Mouse (Mus musculus) forebrain, embryonic 12.5 days (tissue): Measurements from ENCODE around the gene Npy4r. TPM values are rescaled to one million over a fixed set of nuclear protein-coding genes. Genes with fewer than 3 reads are reported as not detected.

Source experiments
- ATAC-seq: fragments of 200-750 bp; cut with Nextera tagmentation; 2 replicates; pipeline ENCODE4 v1.8.0; 2017; ENCODE audit warnings: moderate TSS enrichment; ENCODE audit not compliant: low FRiP score
- H3K27ac ChIP-seq: fragments of 300-500 bp; sonication (generic); 2 replicates; pipeline ENCODE4 v1.5.1; 2016; ENCODE audit warnings: mild to moderate bottlenecking
- H3K27me3 ChIP-seq: fragments of 300-500 bp; sonication (generic); 2 replicates; pipeline ENCODE4 v1.6.1; 2016; ENCODE audit warnings: mild to moderate bottlenecking
- H3K36me3 ChIP-seq: fragments of 300-500 bp; sonication (generic); replicated peaks from 2 replicates; pipeline ENCODE4 v1.6.1; 2016; ENCODE audit warnings: mild to moderate bottlenecking
- H3K4me1 ChIP-seq: fragments of 300-500 bp; sonication (generic); 2 replicates; pipeline ENCODE4 v1.6.1; 2016
- H3K4me2 ChIP-seq: fragments of 300-500 bp; sonication (generic); 2 replicates; pipeline ENCODE4 v1.6.1; 2016; ENCODE audit warnings: mild to moderate bottlenecking, moderate library complexity
- H3K4me3 ChIP-seq: fragments of 300-500 bp; sonication (generic); replicated peaks from 2 replicates; pipeline ENCODE4 v1.5.1; 2016; ENCODE audit warnings: mild to moderate bottlenecking
- H3K9ac ChIP-seq: fragments of 300-500 bp; sonication (generic); 2 replicates; pipeline ENCODE4 v1.6.1; 2016; ENCODE audit warnings: mild to moderate bottlenecking
- H3K9me3 ChIP-seq: fragments of 300-500 bp; sonication (generic); 2 replicates; pipeline ENCODE4 v1.6.1; 2016
- WGBS: fragments of 180-500 bp; shearing (Covaris S2); methylation state at CpG from one replicate; pipeline ENCODE4 v1.1.7; 2016; 5-methylcytosine and 5-hydroxymethylcytosine counted together
- polyA plus RNA-seq: library from polyadenylated mRNA; unstranded; fragments of >200 nt; fragmentation: Nextera tagmentation; extraction: Ambion mirVana; gene quantifications from 2 replicates; pipeline ENCODE4 v1.2.1, GENCODE M21; 2016

Npy4r gene
- polyA plus RNA-seq, 1 experiment from 2014 or later, result not detected

DNA sequence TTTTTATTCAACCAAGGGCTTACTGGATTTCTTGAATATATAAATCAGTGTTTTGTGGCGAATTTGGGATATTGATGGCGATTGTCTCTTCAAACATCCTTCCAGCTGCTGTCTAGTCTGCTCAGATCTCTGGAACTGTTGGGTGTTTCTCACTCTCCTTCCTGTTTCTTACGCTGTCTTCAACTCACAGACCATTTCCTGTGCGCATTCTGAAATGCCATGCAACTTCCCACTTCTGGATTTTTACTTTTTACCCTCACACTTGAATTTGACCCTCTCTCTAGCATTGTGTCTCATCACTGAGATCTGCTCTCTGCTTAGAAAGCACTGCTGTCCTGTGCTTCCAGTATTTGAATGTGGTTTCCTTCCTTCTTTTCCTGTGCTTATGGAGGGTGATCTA lies 44.7 kb downstream of the Npy4r start:
- Histone ChIP-seq H3K4me1 (no peaks in the 10 kb centered on the region), H3K9ac (no peak overlapping the region), H3K9me3 (no peaks in the 10 kb centered on the region), H3K27ac (no peak overlapping the region), H3K4me3 (no peak overlapping the region), H3K27me3 (no peaks in the 10 kb centered on the region), H3K4me2 (no peak overlapping the region), H3K36me3 (no peaks in the 10 kb centered on the region)
- 88% methylated on average over 4 of the region's 4 CpGs for WGBS
- ATAC-seq, result no peak

DNA sequence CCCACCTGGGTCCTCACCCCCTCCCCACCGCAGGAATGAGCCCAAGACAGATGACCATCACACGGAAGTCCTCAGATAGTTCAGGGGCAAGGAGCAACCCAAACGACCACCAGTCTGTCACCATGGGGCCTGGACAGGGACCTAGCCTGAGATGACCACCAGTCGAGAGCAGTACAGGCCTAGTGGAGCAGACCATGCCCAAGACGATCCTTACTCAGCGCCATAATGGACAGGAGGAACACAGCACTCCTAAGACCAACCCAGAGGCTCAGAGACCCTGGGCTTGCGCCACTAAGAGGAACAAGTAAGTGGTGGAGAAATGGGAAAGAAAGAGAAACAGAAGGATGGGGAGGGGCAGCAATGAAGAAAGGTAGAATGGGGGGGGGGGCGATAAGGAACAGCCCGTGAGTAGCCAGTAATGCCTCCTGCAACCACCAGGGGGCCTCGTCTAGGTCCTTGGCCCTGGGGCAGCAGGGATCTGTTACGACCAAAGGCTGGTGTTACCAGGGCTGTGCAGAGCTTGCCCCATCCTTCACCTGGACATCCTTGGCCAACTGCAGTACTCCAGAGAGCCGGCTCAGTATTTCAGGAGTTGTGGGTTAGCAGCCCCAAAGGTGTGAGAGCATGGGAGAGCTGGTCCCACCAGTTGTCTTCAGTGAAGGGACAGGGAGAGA lies 45.8 kb downstream of the Npy4r start:
- H3K27ac ChIP-seq, result no peak overlapping the region

DNA sequence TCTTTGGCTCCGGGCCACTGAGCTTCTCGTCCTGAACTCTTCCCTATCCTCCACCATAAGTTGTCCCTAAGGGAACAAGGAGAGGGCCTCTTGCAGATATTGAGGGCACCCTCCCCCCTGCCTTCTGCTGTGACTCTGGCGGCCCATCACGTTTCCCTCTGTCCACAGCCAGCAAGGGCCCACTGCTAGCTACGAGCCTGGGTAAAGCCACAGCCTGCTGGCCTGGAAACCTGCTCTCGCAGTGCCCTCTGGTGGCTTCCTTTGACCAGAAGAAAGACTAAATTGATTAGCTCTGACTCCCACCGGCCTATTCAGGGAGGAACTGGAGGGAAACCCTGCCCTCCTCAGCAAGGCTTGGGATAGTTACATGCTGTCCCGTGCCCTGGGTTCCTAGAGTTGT lies 47.4 kb downstream of the Npy4r start:
- Histone ChIP-seq H3K27ac (no peak overlapping the region), H3K4me3 (no peak overlapping the region), H3K4me2 (no peak overlapping the region), H3K27me3 (no peaks in the 10 kb centered on the region), H3K9ac (no peak overlapping the region), H3K4me1 (no peaks in the 10 kb centered on the region), H3K36me3 (no peaks in the 10 kb centered on the region), H3K9me3 (no peaks in the 10 kb centered on the region)
- no peak for ATAC-seq
- WGBS, result 29% methylated on average over 8 of the region's 8 CpGs

More for the DNA sequence above, 45.8 kb downstream of the Npy4r start:
- no peak for ATAC-seq
- Histone ChIP-seq H3K27me3 (no peaks in the 10 kb centered on the region), H3K4me2 (no peak overlapping the region), H3K9me3 (no peaks in the 10 kb centered on the region), H3K4me3 (no peak overlapping the region), H3K9ac (no peak overlapping the region), H3K36me3 (no peaks in the 10 kb centered on the region), H3K4me1 (no peaks in the 10 kb centered on the region)
- 64% methylated on average over 11 of the region's 12 CpGs for WGBS

DNA sequence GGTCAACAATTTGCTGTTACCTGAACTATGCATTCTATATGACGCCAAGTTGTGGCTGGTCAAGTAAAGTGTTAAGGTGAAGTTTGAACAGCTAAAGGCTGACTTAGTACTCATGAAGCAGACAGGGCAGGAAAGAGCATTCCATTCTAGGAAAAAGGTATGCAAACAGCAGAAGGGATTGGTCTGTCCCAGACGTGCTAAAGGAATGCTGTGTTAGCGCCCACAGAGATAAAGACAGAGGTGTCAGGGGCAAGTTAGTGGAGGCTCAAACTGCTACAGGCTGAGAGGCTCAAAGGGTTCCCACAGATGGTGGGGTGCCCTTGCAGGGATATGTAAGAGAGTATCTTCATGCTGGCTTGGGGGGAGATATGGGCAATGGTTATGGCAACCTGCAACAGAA lies 48.4 kb downstream of the Npy4r start:
- ATAC-seq, result no peak
- H3K4me1 ChIP-seq, result no peaks in the 10 kb centered on the region
- H3K27me3 ChIP-seq, result no peaks in the 10 kb centered on the region
- H3K4me2 ChIP-seq, result no peak overlapping the region
- H3K9me3 ChIP-seq, result no peaks in the 10 kb centered on the region
- H3K9ac ChIP-seq, result no peak overlapping the region
- H3K36me3 ChIP-seq, result no peaks in the 10 kb centered on the region
- H3K27ac ChIP-seq, result no peak overlapping the region
- H3K4me3 ChIP-seq, result no peak overlapping the region
- WGBS, result 78% methylated on average over 3 of the region's 3 CpGs

DNA sequence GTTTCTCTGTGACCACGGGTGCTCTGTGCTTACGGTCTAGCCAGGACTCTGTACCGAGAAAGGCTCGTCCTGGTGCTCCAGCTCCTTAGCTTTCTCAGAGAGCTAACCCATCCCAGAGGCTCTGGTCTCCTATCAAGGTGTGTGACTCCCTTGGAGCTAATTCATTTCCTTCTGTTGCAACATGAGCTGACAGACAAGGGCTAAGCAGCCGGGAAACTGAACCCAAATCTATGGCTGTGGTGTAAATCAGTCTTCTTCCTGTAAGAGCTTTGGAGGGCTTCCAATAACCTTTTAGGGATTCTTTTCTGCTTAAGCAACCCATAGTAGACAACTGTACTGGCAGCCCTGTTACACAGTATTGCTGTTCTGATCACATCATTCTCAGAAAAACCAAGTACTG lies 49.7 kb downstream of the Npy4r start, which contains the start of gene A630023A22Rik:
TSS of gene A630023A22Rik (minus strand) at position 154 of the 400 bp plus-strand sequence.
- ATAC-seq, result no peak
- no peaks in the 10 kb centered on the region for H3K9me3 ChIP-seq
- H3K27ac ChIP-seq, result no peak within 1 kb of the TSS
- no peaks in the 10 kb centered on the region for H3K36me3 ChIP-seq
- no peaks in the 10 kb centered on the region for H3K27me3 ChIP-seq
- no peak within 1 kb of the TSS for H3K9ac ChIP-seq
- WGBS, result 88% methylated on average over 5 of the region's 5 CpGs
- H3K4me2 ChIP-seq, result no peak within 1 kb of the TSS
- no peak within 1 kb of the TSS for H3K4me3 ChIP-seq
- no peaks in the 10 kb centered on the region for H3K4me1 ChIP-seq

DNA sequence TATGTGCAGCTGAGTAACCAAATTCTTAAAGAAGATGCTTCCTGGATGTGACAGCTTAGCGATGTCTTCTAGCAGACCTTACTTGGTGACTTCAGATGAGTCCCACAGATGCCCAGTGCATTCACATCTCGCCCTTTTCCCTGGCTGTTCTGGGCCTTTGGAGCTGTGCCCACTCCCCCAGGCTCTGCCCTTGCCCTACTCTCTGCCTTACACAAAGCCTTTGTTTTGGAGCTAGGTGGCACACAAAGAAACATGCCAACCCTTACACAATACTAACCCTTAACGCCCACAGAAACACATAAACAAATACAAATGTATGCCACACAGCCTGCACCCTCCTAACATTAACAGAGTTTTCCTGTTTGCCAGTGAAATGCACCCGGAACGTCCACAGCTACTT lies 56.1 kb downstream of the Npy4r start:
- ATAC-seq, result no peak
- Histone ChIP-seq H3K27me3 (no peaks in the 10 kb centered on the region), H3K4me1 (no peaks in the 10 kb centered on the region), H3K27ac (no peak overlapping the region), H3K9me3 (no peaks in the 10 kb centered on the region), H3K36me3 (no peaks in the 10 kb centered on the region), H3K9ac (no peak overlapping the region), H3K4me3 (no peak overlapping the region), H3K4me2 (no peak overlapping the region)
- 75% methylated on average over 5 of the region's 5 CpGs for WGBS

Other genes with a start within 250 kb of the Npy4r start
- 1.7 and 2.5 TPM in 2 replicates for gene Gdf10, start 228.9 kb downstream of the Npy4r start, polyA plus RNA-seq
- not detected in 2 replicates for gene Gdf2, start 211.4 kb downstream of the Npy4r start, polyA plus RNA-seq
- gene Rbp3, start 198.5 kb downstream of the Npy4r start, polyA plus RNA-seq, result not detected in 2 replicates
- gene Zfp488, start 173.7 kb downstream of the Npy4r start, polyA plus RNA-seq, result 0.09 and 0.10 TPM in 2 replicates
- not detected in 2 replicates for gene Gm30083, start 137.3 kb downstream of the Npy4r start, polyA plus RNA-seq
- not detected in 2 replicates for gene Gm5460, start 135.7 kb downstream of the Npy4r start, polyA plus RNA-seq
- gene Antxrl, start 99.8 kb downstream of the Npy4r start, polyA plus RNA-seq, result not detected in 2 replicates
- 0.24 and 0.61 TPM in 2 replicates for gene Anxa8, start 66.5 kb downstream of the Npy4r start, polyA plus RNA-seq
- gene A630023A22Rik, start 49.7 kb downstream of the Npy4r start, polyA plus RNA-seq, result not detected in 2 replicates
- gene Gprin2, start 49.2 kb upstream of the Npy4r start, polyA plus RNA-seq, result 2.2 and 2.5 TPM in 2 replicates
- gene Syt15, start 67.1 kb upstream of the Npy4r start, polyA plus RNA-seq, result 0.13 and 0.27 TPM in 2 replicates
- 8.7 and 11.0 TPM in 2 replicates for gene Shld2, start 158.0 kb upstream of the Npy4r start, polyA plus RNA-seq
- gene Glud1, start 158.2 kb upstream of the Npy4r start, polyA plus RNA-seq, result 85.9 and 87.8 TPM in 2 replicates
- not detected in 2 replicates for gene Fam25c, start 202.9 kb upstream of the Npy4r start, polyA plus RNA-seq
- 4.3 and 7.5 TPM in 2 replicates for gene Sncg, start 222.3 kb upstream of the Npy4r start, polyA plus RNA-seq
- 5.5 and 6.1 TPM in 2 replicates for gene Mmrn2, start 223.0 kb upstream of the Npy4r start, polyA plus RNA-seq